Mouse (Mus musculus) thymus, adult 18-20 months (tissue): ENCODE measurements around the gene Haus4.

Source experiments
- DNase-seq, 2 experiments: peaks; one replicate each; pipeline ENCODE4 v3.0.0; 2022; ENCODE audit warnings: mixed read lengths in 2 of 2

The Haus4 gene

GRCm38 (mm10) chr14:54572790-54573736 is 18.6 kb upstream of the Haus4 start:
- no peak for DNase-seq

GRCm38 (mm10) chr14:54572122-54572521 is 17.7 kb upstream of the Haus4 start:
- DNase-seq = no peak

DNA sequence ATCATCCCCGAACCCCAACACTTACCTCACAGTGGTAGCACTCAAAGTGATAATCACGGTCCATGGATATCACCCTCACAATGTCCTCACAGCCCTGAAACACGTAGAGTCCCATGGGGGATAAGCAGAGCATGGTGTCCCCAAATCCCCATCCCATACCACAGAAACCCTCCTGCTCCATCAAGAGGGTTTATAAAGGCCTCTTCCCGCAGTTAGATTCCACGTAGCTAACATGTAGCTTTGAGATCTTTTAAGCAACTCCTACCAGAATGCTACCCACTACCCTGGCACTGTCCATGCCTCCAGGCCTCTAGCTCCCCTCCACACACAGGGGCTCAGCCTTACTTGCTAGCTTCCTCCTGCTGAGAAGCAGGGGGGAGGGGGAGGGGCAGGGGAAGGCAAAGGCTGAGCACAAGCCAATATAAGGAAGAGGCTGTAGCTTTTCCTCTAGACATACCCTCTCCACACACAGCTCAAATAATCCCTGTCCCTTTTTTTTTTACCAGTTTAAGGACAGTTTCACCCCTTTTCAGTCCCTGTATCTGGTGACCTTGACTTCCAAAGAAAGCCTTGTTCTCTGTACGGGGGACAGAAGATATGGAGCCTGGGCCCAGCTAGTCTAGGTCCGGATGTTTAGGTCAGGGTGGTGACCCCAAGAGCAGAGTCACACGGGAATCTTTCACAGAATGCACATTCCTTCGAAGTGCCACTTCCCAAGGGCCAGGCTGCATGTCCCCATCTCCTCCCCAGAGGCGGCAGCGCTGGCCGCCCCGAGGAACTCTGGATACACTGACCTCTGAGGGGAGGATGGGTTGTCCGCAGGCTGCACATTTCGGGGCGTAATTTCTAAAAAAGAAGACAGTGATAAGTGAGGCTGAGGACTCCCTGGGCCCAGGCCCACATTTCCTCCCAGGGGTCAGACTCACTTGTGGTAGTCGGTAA is 15.3 kb upstream of the Haus4 start:
- DNase-seq = no peak

GRCm38 (mm10) chr14:54568694-54569414 is 14.4 kb upstream of the Haus4 start:
- peak in 1 of 2 experiments; percentile 42 for DNase-seq

- no peak for DNase-seq
These were observed 6.3 kb upstream of the Haus4 start for GRCm38 (mm10) chr14:54560527-54561242.

- no peak for DNase-seq
These were observed 2.9 kb upstream of the Haus4 start for GRCm38 (mm10) chr14:54557330-54557729.

DNA sequence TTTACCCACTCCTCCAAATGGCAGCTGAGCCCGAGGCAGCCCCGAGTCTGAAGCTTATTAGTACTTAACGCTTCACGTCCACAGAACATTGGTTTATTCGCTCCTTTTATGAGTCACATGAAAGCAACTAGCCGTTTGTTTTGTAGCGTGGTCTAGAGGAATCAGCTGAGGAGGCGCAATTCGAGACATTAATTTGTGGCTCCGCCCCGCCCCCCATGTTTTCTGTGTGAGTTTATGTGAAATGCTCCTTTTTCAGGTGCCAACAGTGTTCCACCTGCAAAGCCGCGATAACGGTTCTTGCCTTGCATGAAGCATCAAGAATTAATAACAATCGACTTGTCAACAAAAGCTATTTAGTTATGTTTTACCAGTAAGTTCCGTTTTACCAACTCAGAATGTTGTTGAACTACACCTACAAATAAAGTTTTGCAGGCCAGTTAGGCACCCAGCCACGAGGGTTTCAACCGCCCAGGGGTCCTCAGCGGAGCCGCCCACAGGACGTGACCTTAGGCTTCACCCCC is 902 bp downstream of the Haus4 start:
- DNase-seq = no peak

- DNase-seq = no peak
These were observed 9.7 kb downstream of the Haus4 start for GRCm38 (mm10) chr14:54544703-54545102.

DNA sequence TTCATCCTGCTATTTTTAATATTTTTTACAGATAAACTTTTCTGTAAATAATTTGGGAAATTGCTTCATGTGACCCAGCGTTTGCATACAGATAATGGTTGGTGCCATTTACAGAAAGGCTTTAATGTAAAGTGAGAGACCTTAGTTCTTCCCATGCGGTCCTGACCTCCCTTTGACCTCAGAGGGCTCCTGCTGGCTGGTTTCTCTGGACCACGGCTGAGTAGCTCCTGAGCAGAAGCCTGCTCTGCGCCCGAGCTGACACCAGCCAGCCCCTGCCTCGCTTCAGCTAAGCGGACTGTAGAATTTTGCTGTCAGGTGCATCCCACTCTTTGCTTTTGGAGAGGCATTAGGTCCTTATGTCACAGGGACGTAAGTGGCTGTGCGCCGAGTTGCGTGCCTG is 13.6 kb downstream of the Haus4 start:
- DNase-seq = no peak

DNA sequence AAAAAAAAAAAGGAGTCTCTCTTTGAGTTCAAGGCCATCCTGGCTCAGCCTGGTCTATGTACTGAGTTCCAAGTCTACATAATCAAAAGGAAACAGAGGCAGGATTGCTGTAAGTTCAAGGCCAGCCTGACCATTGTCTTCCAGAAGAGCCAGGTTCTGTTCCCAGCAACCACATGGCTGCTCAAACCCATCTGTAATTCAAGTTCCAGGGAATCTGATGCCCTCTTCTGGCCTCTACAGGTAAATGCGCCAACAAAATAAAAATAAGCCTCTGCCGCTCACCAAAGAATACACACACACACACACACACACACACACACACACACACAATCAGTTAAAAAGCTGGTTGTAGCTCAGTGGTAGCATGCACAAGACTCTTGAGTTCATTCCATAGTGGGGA is 15.8 kb downstream of the Haus4 start:
- no peak for DNase-seq

GRCm38 (mm10) chr14:54528446-54529111 is 25.8 kb downstream of the Haus4 start:
- DNase-seq = peak; percentile 52 to 71

DNA sequence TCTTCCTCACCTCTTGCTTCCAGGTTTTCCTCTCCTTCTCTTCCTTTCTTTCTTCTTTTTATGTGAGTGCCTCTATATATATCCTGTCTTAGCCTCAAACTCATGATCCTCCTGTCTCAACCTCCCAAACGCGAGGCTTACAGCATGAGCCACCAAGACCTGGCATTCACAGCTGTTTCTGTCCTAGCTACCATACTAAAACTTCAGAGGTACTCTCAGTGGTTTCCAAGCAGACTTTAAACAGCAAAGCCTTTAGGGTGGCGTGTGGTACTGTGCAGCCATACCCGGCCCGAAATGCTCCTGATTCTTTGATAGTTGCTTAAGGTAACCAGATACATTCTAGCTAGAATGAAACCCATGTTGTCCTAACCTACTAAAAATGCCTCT is 26.4 kb downstream of the Haus4 start:
- no peak for DNase-seq

GRCm38 (mm10) chr14:54527227-54528006 is 27.0 kb downstream of the Haus4 start:
- no peak for DNase-seq

DNA sequence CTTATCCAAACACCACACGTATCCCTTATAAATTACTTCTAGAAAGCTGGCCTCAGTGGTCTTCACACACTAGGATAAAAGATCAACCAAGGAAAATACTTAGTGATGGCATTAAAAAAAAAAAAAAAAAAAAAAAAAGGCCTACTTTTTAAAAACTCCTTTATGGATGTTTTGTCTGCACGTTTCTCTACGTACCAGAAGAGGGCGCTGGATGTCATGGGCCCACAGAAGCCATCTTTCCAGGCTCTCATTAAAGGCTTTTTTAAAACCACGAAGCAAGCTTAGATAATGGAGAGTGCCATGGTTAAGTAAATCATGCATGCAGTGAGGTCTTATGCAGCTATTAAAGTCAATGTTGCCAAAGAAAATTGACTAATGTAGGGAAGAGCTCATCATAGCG is 30.8 kb downstream of the Haus4 start:
- no peak for DNase-seq

DNA sequence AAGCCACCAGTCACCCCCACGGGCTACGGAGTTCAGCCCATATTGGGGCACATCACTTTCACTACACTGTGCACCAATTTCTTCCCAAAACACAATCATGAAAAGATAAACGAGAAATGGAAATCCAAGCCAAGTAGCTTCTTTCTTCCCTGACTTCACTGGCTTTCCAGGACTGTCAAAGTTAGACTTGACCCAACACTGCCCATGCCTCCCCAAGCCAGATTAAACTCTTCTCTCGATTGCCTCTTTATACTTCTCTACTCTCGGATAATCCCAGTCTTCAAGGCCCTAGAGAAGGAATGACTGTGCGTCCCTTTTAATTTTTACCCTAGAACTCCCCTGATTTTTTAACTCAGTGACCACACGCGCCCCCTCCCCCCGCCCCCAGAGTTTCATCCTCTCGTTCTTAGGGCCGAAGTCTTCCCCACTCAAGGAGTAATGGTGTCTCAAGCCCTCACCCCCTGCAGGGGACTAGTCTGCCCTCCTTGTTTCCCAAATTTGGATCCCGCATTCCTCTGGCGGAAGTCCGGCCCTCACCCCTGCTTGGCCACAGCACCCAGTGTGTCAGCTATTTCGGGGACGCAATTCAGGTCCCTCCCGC is 37.6 kb downstream of the Haus4 start:
- no peak for DNase-seq

DNA sequence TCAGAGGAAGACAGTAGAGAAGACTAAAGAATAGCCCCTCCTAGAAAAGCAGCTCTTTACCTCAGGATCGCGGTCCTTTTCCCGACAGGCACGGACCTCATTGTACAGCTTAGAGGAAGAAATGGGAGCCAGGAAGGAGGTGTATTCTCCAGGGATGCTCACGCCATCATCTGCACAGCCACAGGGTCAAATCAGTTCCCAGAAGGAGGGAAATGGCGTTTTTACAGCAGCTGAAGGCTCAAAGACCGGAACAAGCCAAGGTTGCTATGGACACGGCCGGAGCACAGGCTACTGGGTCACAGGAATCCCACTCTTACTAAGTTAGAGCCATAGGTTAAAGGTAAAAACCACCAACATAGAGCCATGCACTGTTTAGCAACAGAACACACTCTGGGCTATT is 44.6 kb downstream of the Haus4 start:
- no peak for DNase-seq

DNA sequence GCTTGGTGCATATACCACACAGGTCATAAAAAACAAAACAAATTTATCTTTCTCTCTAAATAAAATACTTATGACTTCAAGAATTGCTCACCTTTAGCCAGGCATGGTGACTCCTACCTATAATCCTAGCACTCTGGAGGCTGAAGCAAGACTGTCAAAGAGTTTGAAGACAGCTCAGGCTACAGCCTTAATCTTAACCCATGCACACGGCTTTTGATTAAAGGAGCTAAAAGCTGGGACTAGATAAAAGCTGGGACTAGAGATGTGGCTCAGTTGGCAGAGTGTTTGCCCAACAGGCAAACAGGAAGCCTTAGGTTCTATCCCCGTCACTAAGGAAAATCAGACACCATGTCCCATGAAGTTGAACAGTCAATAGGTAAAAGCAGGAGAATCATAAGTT is 51.3 kb downstream of the Haus4 start:
- DNase-seq = no peak

GRCm38 (mm10) chr14:54501365-54501764 is 53.1 kb downstream of the Haus4 start:
- no peak for DNase-seq

GRCm38 (mm10) chr14:54499330-54499729 is 55.1 kb downstream of the Haus4 start:
- peak; percentile 42 to 60 for DNase-seq

- no peak for DNase-seq
These were observed 57.7 kb downstream of the Haus4 start for GRCm38 (mm10) chr14:54496706-54497105.
